Mouse (Mus musculus): ENCODE measurements at regions not wholly inside any gene's neighbourhood (a gene's known extent, or its start where the extent isn't known, plus 50 kb on each side); places are given as distances from the start of the nearest gene placed in this dataset.

DNA sequence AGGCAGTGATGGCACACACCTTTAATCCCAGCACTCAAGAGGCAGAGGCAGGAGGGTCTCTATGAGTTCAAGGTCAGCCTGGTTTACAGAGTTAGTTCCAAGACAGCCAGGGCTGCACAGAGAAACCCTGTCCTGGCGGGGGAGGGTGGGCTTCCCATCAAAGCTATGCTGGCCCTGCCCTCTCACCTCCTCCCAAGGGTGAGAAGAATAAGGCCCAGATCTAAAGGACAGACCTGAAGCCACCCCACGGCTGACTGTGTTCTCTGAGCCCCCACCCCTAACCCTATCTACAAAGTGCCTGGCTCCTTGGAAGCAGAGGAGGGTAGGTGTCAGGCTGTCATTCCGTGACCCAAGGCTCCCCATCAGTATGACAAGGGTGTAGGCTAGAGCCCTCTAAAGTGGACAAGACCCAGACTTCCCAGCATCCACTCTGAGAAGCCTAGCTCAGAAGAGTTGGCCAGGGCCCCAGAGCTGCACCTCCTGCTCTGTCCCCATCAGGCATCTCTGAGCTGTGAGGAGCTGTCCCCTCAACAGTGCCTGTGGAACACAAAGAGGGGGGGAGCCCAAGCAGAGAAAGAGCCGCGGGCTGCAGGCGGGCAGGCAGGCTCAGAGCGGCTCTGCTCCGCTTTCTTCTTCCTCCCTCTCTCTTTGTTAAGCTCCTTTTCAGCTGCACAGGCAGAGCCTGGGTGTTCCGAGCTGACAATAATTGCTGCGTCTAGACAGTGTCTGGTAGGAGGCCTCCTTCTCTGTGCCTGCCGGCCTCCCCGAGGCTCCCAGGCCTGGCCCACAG lies 81.8 kb downstream of the 1700001O22Rik start:
- no peaks in the 10 kb centered on the region for H3K9me3 ChIP-seq (ENCODE audit: control insufficient read depth, low read length)
- H3K9ac ChIP-seq (ENCODE audit: low read length) = peak overlapping the region; percentile 76
- ATAC-seq (ENCODE audit: insufficient number of reproducible peaks, insufficient read depth, low FRiP score, low read depth) = peak; percentile 22; the same call in 1 of the 2 replicates
- peaks cover 71 to 89% of the 10 kb centered on the region in 2 experiments for H3K4me1 ChIP-seq (ENCODE audit: control insufficient read depth in 2 of 2, insufficient read depth in 2 of 2, low read length in 2 of 2)
- peak overlapping the region; percentile 38 for H3K4me2 ChIP-seq (ENCODE audit: low read length)
- H3K27ac ChIP-seq (replicated peaks in 1 of 2; ENCODE audit: control insufficient read depth in 1 of 2, insufficient read depth in 1 of 2, low read depth in 2 of 2, low read length in 2 of 2) = peak overlapping the region; percentile 46 to 98
- WGBS = 22% methylated on average over 12 of the region's 12 CpGs
- no peaks in the 10 kb centered on the region for H3K36me3 ChIP-seq (ENCODE audit: control insufficient read depth, insufficient read depth, low read length)
- H3K4me3 ChIP-seq (ENCODE audit: control insufficient read depth in 1 of 2, insufficient read depth in 1 of 2, low read depth in 1 of 2, low read length in 2 of 2) = no peak overlapping the region
- no peaks in the 10 kb centered on the region for H3K27me3 ChIP-seq (ENCODE audit: control insufficient read depth, insufficient read depth, low read length)

DNA sequence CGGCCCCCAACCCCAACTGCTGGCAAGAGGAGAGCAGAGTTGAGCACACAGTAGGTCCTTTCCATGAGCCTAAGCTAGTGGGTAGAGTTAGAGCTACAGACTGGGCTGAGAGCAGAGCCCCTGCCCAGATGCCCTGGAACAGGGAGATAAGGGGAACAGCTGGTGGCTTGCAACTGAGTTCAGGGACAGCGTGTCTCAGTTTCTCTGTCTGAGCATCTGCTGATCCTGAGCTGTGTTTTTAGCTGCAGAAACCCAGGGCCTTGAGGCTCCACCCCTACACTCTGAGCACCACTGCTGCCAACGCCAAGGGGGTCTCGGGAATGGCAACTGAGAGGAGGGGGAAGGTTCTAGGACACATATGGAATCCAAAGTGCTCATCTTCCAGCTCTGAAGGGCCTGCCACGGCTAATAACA lies 82.4 kb downstream of the 1700001O22Rik start:
- H3K36me3 ChIP-seq (ENCODE audit: control insufficient read depth, insufficient read depth, low read length) = no peaks in the 10 kb centered on the region
- no peaks in the 10 kb centered on the region for H3K27me3 ChIP-seq (ENCODE audit: control insufficient read depth, insufficient read depth, low read length)
- peak overlapping the region; percentile 76 for H3K9ac ChIP-seq (ENCODE audit: low read length)
- H3K4me2 ChIP-seq (ENCODE audit: low read length) = no peak overlapping the region
- H3K4me1 ChIP-seq (ENCODE audit: control insufficient read depth in 2 of 2, insufficient read depth in 2 of 2, low read length in 2 of 2) = peaks cover 76 to 92% of the 10 kb centered on the region in 2 experiments
- whole genome bisulfite sequencing = 75% methylated on average over 5 of the region's 5 CpGs
- H3K27ac ChIP-seq (replicated peaks in 1 of 2; ENCODE audit: control insufficient read depth in 1 of 2, insufficient read depth in 1 of 2, low read depth in 2 of 2, low read length in 2 of 2) = peak overlapping the region in 1 of 2 experiments; percentile 98; a peak in 2 of 4 replicates
- H3K4me3 ChIP-seq (ENCODE audit: control insufficient read depth in 1 of 2, insufficient read depth in 1 of 2, low read depth in 1 of 2, low read length in 2 of 2) = no peak overlapping the region
- no peak for ATAC-seq (ENCODE audit: insufficient number of reproducible peaks, insufficient read depth, low FRiP score, low read depth)
- H3K9me3 ChIP-seq (ENCODE audit: control insufficient read depth, low read length) = no peaks in the 10 kb centered on the region

DNA sequence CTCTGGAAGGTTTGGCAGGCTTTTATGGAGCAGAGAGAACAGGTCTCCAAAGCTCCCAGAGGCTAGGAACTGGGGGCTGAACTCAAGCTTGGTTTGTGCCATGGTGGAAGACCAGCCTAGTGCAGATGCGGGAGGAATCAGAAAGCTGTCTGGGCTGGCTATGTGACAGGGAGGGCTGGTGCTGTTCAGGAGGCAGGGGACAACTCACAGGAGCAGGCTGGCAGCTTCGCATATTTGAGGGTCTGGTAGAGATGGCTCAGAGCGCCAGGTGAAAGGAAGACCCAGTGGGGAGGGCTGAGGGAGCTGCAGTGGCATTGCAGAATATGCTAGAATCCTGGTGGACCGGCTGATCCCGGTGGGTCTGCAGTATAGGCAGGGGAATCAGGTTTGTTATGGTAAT lies 83.2 kb downstream of the 1700001O22Rik start:
- Histone ChIP-seq H3K27me3 (ENCODE audit: control insufficient read depth, insufficient read depth, low read length) (no peaks in the 10 kb centered on the region), H3K9ac (ENCODE audit: low read length) (peak overlapping the region; percentile 76), H3K36me3 (ENCODE audit: control insufficient read depth, insufficient read depth, low read length) (no peaks in the 10 kb centered on the region), H3K4me3 (ENCODE audit: control insufficient read depth in 1 of 2, insufficient read depth in 1 of 2, low read depth in 1 of 2, low read length in 2 of 2) (peak overlapping the region in 1 of 2 experiments; percentile 20; a peak in 1 of 4 replicates), H3K9me3 (ENCODE audit: control insufficient read depth, low read length) (no peaks in the 10 kb centered on the region), H3K4me2 (ENCODE audit: low read length) (peak overlapping the region; percentile 70), H3K27ac (replicated peaks in 1 of 2; ENCODE audit: control insufficient read depth in 1 of 2, insufficient read depth in 1 of 2, low read depth in 2 of 2, low read length in 2 of 2) (peak overlapping the region; percentile 81 to 98), H3K4me1 (ENCODE audit: control insufficient read depth in 2 of 2, insufficient read depth in 2 of 2, low read length in 2 of 2) (peaks cover 70 to 89% of the 10 kb centered on the region in 2 experiments)
- ATAC-seq (ENCODE audit: insufficient number of reproducible peaks, insufficient read depth, low FRiP score, low read depth) = no peak
- WGBS = 56% methylated on average over 5 of the region's 5 CpGs

DNA sequence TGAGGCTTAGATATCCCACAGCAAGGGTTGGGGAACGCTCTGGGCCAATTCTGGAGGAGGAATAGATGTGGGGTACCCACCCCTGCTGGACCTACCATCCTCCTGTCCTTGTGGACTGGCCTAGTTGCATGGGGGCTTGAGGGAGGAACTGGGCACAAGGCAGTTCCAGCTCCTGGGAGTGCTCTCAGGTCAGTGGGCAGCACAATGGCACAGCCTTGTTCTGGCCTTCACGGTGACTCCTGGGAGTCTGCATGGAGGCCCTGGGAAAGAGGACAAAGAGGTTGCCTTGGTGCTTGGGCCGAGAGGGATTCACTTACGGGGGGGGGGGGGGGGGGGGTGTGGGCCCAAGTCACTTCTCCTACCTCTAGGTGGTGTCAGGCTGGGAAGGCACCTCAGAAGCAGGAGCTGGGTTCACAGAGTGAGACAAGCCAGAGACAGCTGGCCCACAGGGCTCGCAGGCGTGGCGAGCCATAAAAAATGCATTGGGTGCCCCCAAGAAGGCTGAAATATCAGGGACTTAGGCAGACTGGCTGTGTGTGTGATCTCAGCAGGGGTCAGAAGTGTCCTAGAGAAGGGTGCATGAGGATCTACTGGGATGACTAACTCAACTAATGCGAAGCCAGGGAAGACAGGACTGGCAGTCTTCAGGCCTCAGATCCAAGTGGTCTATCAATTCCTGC lies 83.7 kb downstream of the 1700001O22Rik start:
- Histone ChIP-seq H3K9ac (ENCODE audit: low read length) (peak overlapping the region; percentile 76), H3K36me3 (ENCODE audit: control insufficient read depth, insufficient read depth, low read length) (no peaks in the 10 kb centered on the region), H3K4me3 (ENCODE audit: control insufficient read depth in 1 of 2, insufficient read depth in 1 of 2, low read depth in 1 of 2, low read length in 2 of 2) (peak overlapping the region; percentile 20 to 22; a peak in 2 of 4 replicates), H3K27ac (replicated peaks in 1 of 2; ENCODE audit: control insufficient read depth in 1 of 2, insufficient read depth in 1 of 2, low read depth in 2 of 2, low read length in 2 of 2) (peak overlapping the region; percentile 97 to 98), H3K9me3 (ENCODE audit: control insufficient read depth, low read length) (no peaks in the 10 kb centered on the region), H3K4me2 (ENCODE audit: low read length) (peak overlapping the region; percentile 70), H3K27me3 (ENCODE audit: control insufficient read depth, insufficient read depth, low read length) (no peaks in the 10 kb centered on the region), H3K4me1 (ENCODE audit: control insufficient read depth in 2 of 2, insufficient read depth in 2 of 2, low read length in 2 of 2) (peaks cover 68 to 84% of the 10 kb centered on the region in 2 experiments)
- WGBS = 31% methylated on average over 8 of the region's 8 CpGs
- ATAC-seq (ENCODE audit: insufficient number of reproducible peaks, insufficient read depth, low FRiP score, low read depth) = no peak

DNA sequence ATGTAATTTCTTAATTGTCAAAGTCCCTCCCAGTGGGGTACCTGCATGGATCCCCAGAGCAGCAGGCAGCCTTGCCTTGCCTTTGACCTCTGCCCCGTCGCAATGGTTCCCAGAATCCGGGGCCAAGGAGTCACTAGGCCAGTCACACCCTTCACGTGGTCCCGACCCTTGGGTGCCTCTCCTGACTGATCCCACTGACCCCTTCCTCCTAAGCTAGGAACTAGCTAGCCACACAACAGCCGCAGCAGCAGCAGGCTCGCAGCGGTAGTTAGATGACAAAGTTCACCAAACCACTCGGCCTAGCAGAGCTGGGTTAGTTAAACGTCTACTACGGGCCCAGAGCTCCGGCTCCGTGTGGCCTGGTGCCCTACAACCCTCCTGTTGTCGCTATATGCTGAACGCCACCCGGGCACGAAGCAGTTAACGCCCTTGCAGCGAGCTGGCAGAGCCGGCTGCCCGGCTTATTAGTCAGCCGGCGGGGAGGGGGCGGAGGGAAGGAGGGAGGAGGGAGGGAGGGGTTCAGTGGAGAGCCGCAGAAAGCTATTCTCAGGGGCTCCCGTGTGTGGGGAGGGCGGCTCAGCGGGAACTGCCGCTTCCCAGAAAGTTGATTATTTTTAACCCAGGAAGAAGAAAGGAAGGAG lies 84.6 kb downstream of the 1700001O22Rik start:
- H3K27ac ChIP-seq (replicated peaks in 1 of 2; ENCODE audit: control insufficient read depth in 1 of 2, insufficient read depth in 1 of 2, low read depth in 2 of 2, low read length in 2 of 2) = peak overlapping the region; percentile 98
- H3K4me1 ChIP-seq (ENCODE audit: control insufficient read depth in 2 of 2, insufficient read depth in 2 of 2, low read length in 2 of 2) = peaks cover 68 to 79% of the 10 kb centered on the region in 2 experiments
- 2% methylated on average over 29 of the region's 29 CpGs for WGBS
- H3K27me3 ChIP-seq (ENCODE audit: control insufficient read depth, insufficient read depth, low read length) = no peaks in the 10 kb centered on the region
- H3K4me3 ChIP-seq (ENCODE audit: control insufficient read depth in 1 of 2, insufficient read depth in 1 of 2, low read depth in 1 of 2, low read length in 2 of 2) = peak overlapping the region; percentile 20 to 33
- H3K9ac ChIP-seq (ENCODE audit: low read length) = peak overlapping the region; percentile 76
- peak; percentile 62 for ATAC-seq (ENCODE audit: insufficient number of reproducible peaks, insufficient read depth, low FRiP score, low read depth)
- no peaks in the 10 kb centered on the region for H3K9me3 ChIP-seq (ENCODE audit: control insufficient read depth, low read length)
- no peaks in the 10 kb centered on the region for H3K36me3 ChIP-seq (ENCODE audit: control insufficient read depth, insufficient read depth, low read length)
- peak overlapping the region; percentile 70 for H3K4me2 ChIP-seq (ENCODE audit: low read length)

DNA sequence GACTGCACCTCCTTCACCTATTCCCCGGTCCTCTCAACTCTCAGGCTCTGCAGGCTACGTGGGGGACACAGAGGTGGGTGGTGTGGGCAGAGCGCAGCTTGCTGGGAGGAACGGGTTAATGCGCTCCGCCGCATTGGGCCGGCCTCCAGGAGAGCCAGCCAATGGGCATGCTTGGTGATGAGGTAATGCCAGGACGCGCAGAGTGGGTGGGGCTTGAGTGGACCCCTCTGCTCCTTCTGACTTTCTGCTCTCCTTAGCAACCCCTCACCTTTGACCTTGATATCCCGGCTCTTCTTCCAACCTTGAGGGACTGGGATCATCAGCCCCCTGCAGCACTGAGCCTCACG lies 85.2 kb downstream of the 1700001O22Rik start:
- Histone ChIP-seq H3K27ac (replicated peaks in 1 of 2; ENCODE audit: control insufficient read depth in 1 of 2, insufficient read depth in 1 of 2, low read depth in 2 of 2, low read length in 2 of 2) (peak overlapping the region; percentile 98), H3K9ac (ENCODE audit: low read length) (peak overlapping the region; percentile 76), H3K4me3 (ENCODE audit: control insufficient read depth in 1 of 2, insufficient read depth in 1 of 2, low read depth in 1 of 2, low read length in 2 of 2) (peak overlapping the region in 1 of 2 experiments; percentile 18; a peak in 2 of 4 replicates), H3K36me3 (ENCODE audit: control insufficient read depth, insufficient read depth, low read length) (no peaks in the 10 kb centered on the region), H3K27me3 (ENCODE audit: control insufficient read depth, insufficient read depth, low read length) (no peaks in the 10 kb centered on the region), H3K4me1 (ENCODE audit: control insufficient read depth in 2 of 2, insufficient read depth in 2 of 2, low read length in 2 of 2) (peaks cover 65 to 78% of the 10 kb centered on the region in 2 experiments), H3K9me3 (ENCODE audit: control insufficient read depth, low read length) (no peaks in the 10 kb centered on the region), H3K4me2 (ENCODE audit: low read length) (peak overlapping the region; percentile 70)
- ATAC-seq (ENCODE audit: insufficient number of reproducible peaks, insufficient read depth, low FRiP score, low read depth) = peak; percentile 55
- WGBS = 2% methylated on average over 12 of the region's 12 CpGs

DNA sequence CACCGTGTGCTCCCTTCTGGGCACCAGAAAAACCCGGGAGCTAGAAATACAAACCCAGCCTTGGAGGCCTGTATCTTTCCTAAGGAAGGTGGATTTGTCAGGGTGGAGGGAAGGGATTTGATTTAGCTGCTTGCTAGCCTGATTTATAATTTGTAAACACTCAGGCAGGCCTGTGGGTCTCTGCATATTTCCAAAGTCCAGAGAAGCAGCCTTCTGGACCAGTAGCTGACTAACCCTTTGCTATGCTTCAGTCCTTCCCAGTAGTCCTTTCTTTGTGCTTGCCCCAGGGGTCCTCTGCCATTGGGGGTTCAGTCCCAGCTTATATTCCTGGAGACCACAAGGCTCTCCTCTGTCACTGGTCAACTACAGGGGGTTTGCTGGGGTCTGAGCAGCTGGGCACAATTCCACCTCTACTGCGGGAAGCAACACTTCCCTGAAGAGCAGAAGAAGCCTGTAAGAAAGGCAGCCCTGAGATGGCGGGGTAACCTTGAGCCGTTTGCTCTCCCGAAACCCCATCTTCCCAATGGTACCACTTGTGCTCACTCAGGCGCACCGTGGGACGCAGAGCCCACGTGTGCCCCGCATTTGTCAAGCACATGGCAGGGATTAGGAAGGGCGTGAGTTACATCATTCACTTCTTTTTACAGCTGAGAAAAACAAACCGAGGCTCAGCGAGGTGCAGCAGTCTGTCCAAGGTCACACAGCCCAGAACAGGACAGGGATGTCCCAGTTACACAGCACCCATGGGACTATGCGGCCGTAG lies 85.7 kb downstream of the 1700001O22Rik start:
- no peaks in the 10 kb centered on the region for H3K27me3 ChIP-seq (ENCODE audit: control insufficient read depth, insufficient read depth, low read length)
- H3K4me3 ChIP-seq (ENCODE audit: control insufficient read depth in 1 of 2, insufficient read depth in 1 of 2, low read depth in 1 of 2, low read length in 2 of 2) = peak overlapping the region in 1 of 2 experiments; percentile 3; a peak in 1 of 4 replicates
- H3K9ac ChIP-seq (ENCODE audit: low read length) = peak overlapping the region; percentile 76
- H3K4me2 ChIP-seq (ENCODE audit: low read length) = peak overlapping the region; percentile 70
- no peaks in the 10 kb centered on the region for H3K36me3 ChIP-seq (ENCODE audit: control insufficient read depth, insufficient read depth, low read length)
- peak overlapping the region; percentile 78 to 98 for H3K27ac ChIP-seq (replicated peaks in 1 of 2; ENCODE audit: control insufficient read depth in 1 of 2, insufficient read depth in 1 of 2, low read depth in 2 of 2, low read length in 2 of 2)
- peaks cover 62 to 77% of the 10 kb centered on the region in 2 experiments for H3K4me1 ChIP-seq (ENCODE audit: control insufficient read depth in 2 of 2, insufficient read depth in 2 of 2, low read length in 2 of 2)
- no peak for ATAC-seq (ENCODE audit: insufficient number of reproducible peaks, insufficient read depth, low FRiP score, low read depth)
- no peaks in the 10 kb centered on the region for H3K9me3 ChIP-seq (ENCODE audit: control insufficient read depth, low read length)
- 12% methylated on average over 16 of the region's 16 CpGs for WGBS

Measured in heart, embryonic 14.5 days (tissue).